ENCODE assay signal across 17 mouse cellular contexts in genomic region chr3:88227976-88228375, GRCm38 (mm10). TPM values are rescaled to one million over a fixed set of nuclear protein-coding genes. Genes with fewer than 3 reads are reported as not detected.
DNase-seq lines count a peak whose midpoint lies in the region; ATAC-seq and TF ChIP-seq lines count a peak whose summit lies in the region.
"Had no signal": no experiment of that assay in that cellular context is flagged by ENCODE, and none has a peak within 500 bp of the region (broad histone marks: within the 10 kb centered on the region; RNA-seq: fewer than 3 reads in every experiment).

No protein-coding gene starts in this region.

- intact Hi-C loops in left cerebral cortex, postnatal 25 days (cut with DNase I): no loop called here

- H3K27me3 ChIP-seq in forebrain, embryonic 13.5 days: 0 out of 2 replicates have a peak, but pooled peaks cover 5% of the 10 kb centered on the region
- no peaks in the 10 kb centered on the region for H3K27me3 ChIP-seq in hindbrain, embryonic 14.5 days (ENCODE audit: control insufficient read depth, insufficient read depth, low read length)
- no peaks in the 10 kb centered on the region for H3K27me3 ChIP-seq in midbrain, postnatal 0 days (ENCODE audit: insufficient read depth, low read length)
- peaks cover 28% of the 10 kb centered on the region for H3K27me3 ChIP-seq in intestine, embryonic 16.5 days (replicated peaks; ENCODE audit: control insufficient read depth, insufficient read depth, low read length)

- peak overlapping the region; percentile 88 for H3K4me2 ChIP-seq in forebrain, embryonic 13.5 days
- H3K4me2 ChIP-seq in hindbrain, embryonic 14.5 days (replicated peaks): peak overlapping the region; percentile 20; the same call in 1 of the 2 replicates
- no peak overlapping the region for H3K4me2 ChIP-seq in midbrain, postnatal 0 days (ENCODE audit: low read depth, low read length, poor library complexity, severe bottlenecking)
- no peak overlapping the region for H3K4me2 ChIP-seq in intestine, embryonic 16.5 days (ENCODE audit: low read depth, low read length)

- H3K36me3 ChIP-seq in forebrain, embryonic 13.5 days (ENCODE audit: poor library complexity, severe bottlenecking): peaks cover 80% of the 10 kb centered on the region
- H3K36me3 ChIP-seq in hindbrain, embryonic 14.5 days (replicated peaks; ENCODE audit: control insufficient read depth, insufficient read depth): peaks cover 75% of the 10 kb centered on the region
- H3K36me3 ChIP-seq in midbrain, postnatal 0 days (ENCODE audit: insufficient read depth, low read length): peaks cover 22% of the 10 kb centered on the region
- H3K36me3 ChIP-seq in intestine, embryonic 16.5 days (ENCODE audit: control insufficient read depth, insufficient read depth, low read length): no peaks in the 10 kb centered on the region
- H3K36me3 ChIP-seq: embryonic facial prominence, embryonic 10.5 days; G1E had no signal

- peak; percentile 11 to 53 for DNase-seq in left cerebral cortex, postnatal 25 days (ENCODE audit: low spot score in 2 of 2)
- no peak for DNase-seq in left cerebral cortex, adult 9 months (ENCODE audit: low spot score in 2 of 2)
- DNase-seq in hindbrain, embryonic 14.5 days (ENCODE audit: low spot score): peak; percentile 67
- DNase-seq in midbrain, postnatal 0 days (ENCODE audit: low spot score): peak; percentile 82
- DNase-seq in testis, postnatal 14 days (ENCODE audit: low spot score): no peak
- no peak for DNase-seq in urinary bladder, adult 2 months (ENCODE audit: low spot score)
- DNase-seq: cerebellum, adult 11 months; gastrocnemius, postnatal 14 days; heart, postnatal 14 days; kidney, adult 11 months; kidney, postnatal 25 days; liver; lung, adult 2 months had no signal

- peak overlapping the region; percentile 100 for H3K27ac ChIP-seq in forebrain, embryonic 13.5 days
- peak overlapping the region; percentile 93 for H3K27ac ChIP-seq in hindbrain, embryonic 14.5 days
- H3K27ac ChIP-seq in midbrain, postnatal 0 days (ENCODE audit: low read depth, low read length): peak overlapping the region; percentile 59
- H3K27ac ChIP-seq in intestine, embryonic 16.5 days (ENCODE audit: low read length): no peak overlapping the region
- H3K27ac ChIP-seq: embryonic facial prominence, embryonic 10.5 days had no signal

- H3K4me3 ChIP-seq in forebrain, embryonic 13.5 days: peak overlapping the region; percentile 4; the same call in 1 of the 2 replicates
- H3K4me3 ChIP-seq in hindbrain, embryonic 14.5 days (replicated peaks; ENCODE audit: low read length): no peak overlapping the region
- no peak overlapping the region for H3K4me3 ChIP-seq in midbrain, postnatal 0 days (ENCODE audit: low read depth, low read length)
- no peak overlapping the region for H3K4me3 ChIP-seq in intestine, embryonic 16.5 days (ENCODE audit: low read length)
- H3K4me3 ChIP-seq: embryonic facial prominence, embryonic 10.5 days had no signal

- peaks cover 100% of the 10 kb centered on the region for H3K4me1 ChIP-seq in forebrain, embryonic 13.5 days
- peaks cover 89% of the 10 kb centered on the region for H3K4me1 ChIP-seq in hindbrain, embryonic 14.5 days (replicated peaks; ENCODE audit: control insufficient read depth, insufficient read depth, low read length)
- no peaks in the 10 kb centered on the region for H3K4me1 ChIP-seq in midbrain, postnatal 0 days (ENCODE audit: insufficient read depth, low read length)
- no peaks in the 10 kb centered on the region for H3K4me1 ChIP-seq in intestine, embryonic 16.5 days (ENCODE audit: control insufficient read depth, insufficient read depth, low read length)

- peak; percentile 39 for ATAC-seq in forebrain, embryonic 13.5 days
- ATAC-seq in hindbrain, embryonic 14.5 days (ENCODE audit: low FRiP score): no peak
- no peak for ATAC-seq in midbrain, postnatal 0 days (ENCODE audit: low FRiP score)
- ATAC-seq in intestine, embryonic 16.5 days: no peak

- peak overlapping the region; percentile 61 for H3K9ac ChIP-seq in forebrain, embryonic 13.5 days
- H3K9ac ChIP-seq in hindbrain, embryonic 14.5 days: peak overlapping the region; percentile 44
- H3K9ac ChIP-seq in midbrain, postnatal 0 days (replicated peaks; ENCODE audit: low read length, poor library complexity, severe bottlenecking): no peak overlapping the region
- H3K9ac ChIP-seq in intestine, embryonic 16.5 days (ENCODE audit: low read depth, low read length): no peak overlapping the region

- no peak for TF ChIP-seq CTCF in midbrain, postnatal 0 days (IDR thresholded peaks at IDR 0.05)

- 41% methylated on average over 6 of the region's 6 CpGs for whole genome bisulfite sequencing in forebrain, embryonic 13.5 days
- 18% methylated on average over 6 of the region's 6 CpGs for WGBS in hindbrain, embryonic 14.5 days
- 35% methylated on average over 6 of the region's 6 CpGs for WGBS in midbrain, postnatal 0 days
- 43% methylated on average over 6 of the region's 6 CpGs for WGBS in intestine, embryonic 16.5 days

- H3K9me3 ChIP-seq in forebrain, embryonic 13.5 days (replicated peaks): no peaks in the 10 kb centered on the region
- H3K9me3 ChIP-seq in hindbrain, embryonic 14.5 days (ENCODE audit: control insufficient read depth, low read length): no peaks in the 10 kb centered on the region
- H3K9me3 ChIP-seq in midbrain, postnatal 0 days (ENCODE audit: low read length): no peaks in the 10 kb centered on the region
- H3K9me3 ChIP-seq in intestine, embryonic 16.5 days (ENCODE audit: control insufficient read depth, low read length): no peaks in the 10 kb centered on the region
- H3K9me3 ChIP-seq: embryonic facial prominence, embryonic 10.5 days; G1E had no signal

RNA-seq across cellular contexts. Expression of gene Rhbg, which starts 26.5 kb away (rescaled TPM):
- total RNA-seq in left cerebral cortex, postnatal 25 days (2021): not detected
- polyA plus RNA-seq in forebrain, embryonic 13.5 days (2015; fragmentation: Nextera tagmentation; extraction: Ambion mirVana): 0.18 and 0.26 TPM in 2 replicates
- polyA plus RNA-seq in hindbrain, embryonic 14.5 days (2014; fragmentation: Nextera tagmentation; extraction: Ambion mirVana): 0.48 and 0.76 TPM in 2 replicates
- total RNA-seq in midbrain, postnatal 0 days (2014; rRNA removed): 0.94 and 1.0 TPM in 2 replicates
- 0.21 and 0.41 TPM in 2 replicates for polyA plus RNA-seq in midbrain, postnatal 0 days (2015; fragmentation: Nextera tagmentation; extraction: Ambion mirVana)
- polyA plus RNA-seq in intestine, embryonic 16.5 days (2015; fragmentation: Nextera tagmentation; extraction: Ambion mirVana): 0.69 and 1.3 TPM in 2 replicates
- 3.9 and 4.8 TPM in 2 replicates for polyA plus RNA-seq in urinary bladder, adult 2 months (2012; rRNA removed)
- total RNA-seq: G1E; gastrocnemius, postnatal 14 days; heart, postnatal 14 days had no signal
- polyA plus RNA-seq: G1E had no signal

RNA-seq across cellular contexts. Expression of gene Gm38392, which starts 59.0 kb away (rescaled TPM):
- total RNA-seq in left cerebral cortex, postnatal 25 days (2021): under 1 TPM; 0.37 to 0.41 TPM
- polyA plus RNA-seq in forebrain, embryonic 13.5 days (2015; fragmentation: Nextera tagmentation; extraction: Ambion mirVana): 0.31 TPM in 1 of 2 replicates, not detected in the other
- 0.37 TPM in 1 of 2 replicates, not detected in the other for polyA plus RNA-seq in hindbrain, embryonic 14.5 days (2014; fragmentation: Nextera tagmentation; extraction: Ambion mirVana)
- total RNA-seq in midbrain, postnatal 0 days (2014; rRNA removed): not detected in 2 replicates
- 0.20 and 0.21 TPM in 2 replicates for polyA plus RNA-seq in midbrain, postnatal 0 days (2015; fragmentation: Nextera tagmentation; extraction: Ambion mirVana)
- 0.81 TPM in 1 of 2 replicates, not detected in the other for polyA plus RNA-seq in intestine, embryonic 16.5 days (2015; fragmentation: Nextera tagmentation; extraction: Ambion mirVana)
- 0.15 and 0.34 TPM in 2 replicates for polyA plus RNA-seq in urinary bladder, adult 2 months (2012; rRNA removed)
- total RNA-seq: G1E had no signal
- polyA plus RNA-seq: embryonic facial prominence, embryonic 10.5 days; G1E had no signal

Comparison
In these comparisons a context has a peak if more than half of its experiments do, and no peak if none do; other contexts are left out.
1. DNase-seq: peak in left cerebral cortex, postnatal 25 days (2 of 2), hindbrain, embryonic 14.5 days (single experiment) and midbrain, postnatal 0 days (single experiment); none in left cerebral cortex, adult 9 months (0 of 2), testis, postnatal 14 days (single experiment) and urinary bladder, adult 2 months (single experiment).
2. H3K4me2 ChIP-seq: peak in forebrain, embryonic 13.5 days (single experiment) and hindbrain, embryonic 14.5 days (single experiment); none in midbrain, postnatal 0 days (single experiment) and intestine, embryonic 16.5 days (single experiment).
3. H3K9ac ChIP-seq: peak in forebrain, embryonic 13.5 days (single experiment) and hindbrain, embryonic 14.5 days (single experiment); none in midbrain, postnatal 0 days (single experiment) and intestine, embryonic 16.5 days (single experiment).